Mouse (Mus musculus): ENCODE data around the gene Lrrc26.
A peak's percentile ranks its signal among the peaks of the same experiment; 100 is the strongest.

Gene Lrrc26

GRCm38 (mm10) chr2:25265897-25266656 is 23.6 kb upstream of the Lrrc26 start:
- DNase-seq (ENCODE audit: low read depth, low spot score) = no peak

- DNase-seq (ENCODE audit: low read depth, low spot score) = no peak
Observed at GRCm38 (mm10) chr2:25266720-25267119, 23.0 kb upstream of the Lrrc26 start.

GRCm38 (mm10) chr2:25267241-25267640 is 22.5 kb upstream of the Lrrc26 start:
- no peak for DNase-seq (ENCODE audit: low read depth, low spot score)

- DNase-seq (ENCODE audit: low read depth, low spot score) = no peak
Observed at GRCm38 (mm10) chr2:25267746-25268309, 21.9 kb upstream of the Lrrc26 start.

GRCm38 (mm10) chr2:25271827-25272511 is 17.7 kb upstream of the Lrrc26 start, which contains the start of the genes Ssna1 and Anapc2:
Gene Ssna1 (minus strand): TSS chr2:25272438.
Gene Anapc2 (plus strand): TSS chr2:25272478.
- DNase-seq (ENCODE audit: low read depth, low spot score) = peak; percentile 95

GRCm38 (mm10) chr2:25272515-25272914 is 17.2 kb upstream of the Lrrc26 start:
- no peak for DNase-seq (ENCODE audit: low read depth, low spot score)

GRCm38 (mm10) chr2:25273010-25273409 is 16.7 kb upstream of the Lrrc26 start:
- DNase-seq (ENCODE audit: low read depth, low spot score) = no peak

GRCm38 (mm10) chr2:25278928-25279882 is 10.5 kb upstream of the Lrrc26 start:
- DNase-seq (ENCODE audit: low read depth, low spot score) = peak; percentile 65

- DNase-seq (ENCODE audit: low read depth, low spot score) = no peak
Observed at GRCm38 (mm10) chr2:25285551-25285950, 4.2 kb upstream of the Lrrc26 start.

GRCm38 (mm10) chr2:25286314-25286713 is 3.4 kb upstream of the Lrrc26 start:
- DNase-seq (ENCODE audit: low read depth, low spot score) = no peak

GRCm38 (mm10) chr2:25286837-25287636 is 2.7 kb upstream of the Lrrc26 start:
- no peak for DNase-seq (ENCODE audit: low read depth, low spot score)

GRCm38 (mm10) chr2:25287927-25288649 is 1.6 kb upstream of the Lrrc26 start, which contains the start of gene Tmem210:
Gene Tmem210 (plus strand): TSS chr2:25288145.
- DNase-seq (ENCODE audit: low read depth, low spot score) = no peak

- no peak for DNase-seq (ENCODE audit: low read depth, low spot score)
Observed at GRCm38 (mm10) chr2:25288734-25289345, 875 bp upstream of the Lrrc26 start.

GRCm38 (mm10) chr2:25290101-25290815 is 543 bp downstream of the Lrrc26 start:
- DNase-seq (ENCODE audit: low read depth, low spot score) = no peak

GRCm38 (mm10) chr2:25290816-25291130 is 1.1 kb downstream of the Lrrc26 start:
- DNase-seq (ENCODE audit: low read depth, low spot score) = no peak

- DNase-seq (ENCODE audit: low read depth, low spot score) = no peak
Observed at GRCm38 (mm10) chr2:25291184-25292053, 1.7 kb downstream of the Lrrc26 start.

GRCm38 (mm10) chr2:25292054-25292544 is 2.4 kb downstream of the Lrrc26 start:
- no peak for DNase-seq (ENCODE audit: low read depth, low spot score)

- DNase-seq (ENCODE audit: low read depth, low spot score) = peak; percentile 49
Observed at GRCm38 (mm10) chr2:25292856-25293255, 3.1 kb downstream of the Lrrc26 start.

Data from c-Kit-negative CD71-positive TER-119-positive erythroid progenitor cells, embryonic 14.5 days (primary cell).